Mouse (Mus musculus) erythroblast, embryonic 14.5 days (primary cell): ENCODE measurements around the gene Gm11983.

Source experiments
- GATA1 ChIP-seq: IDR thresholded peaks from 2 replicates; pipeline ENCODE4 v1.6.1; 2012; ENCODE audit warnings: low read length, inconsistent platforms, mixed read lengths
- TAL1 ChIP-seq: IDR thresholded peaks from 3 replicates; pipeline ENCODE4 v1.6.1; 2012; ENCODE audit warnings: low read length, inconsistent platforms, mixed read lengths

DNA sequence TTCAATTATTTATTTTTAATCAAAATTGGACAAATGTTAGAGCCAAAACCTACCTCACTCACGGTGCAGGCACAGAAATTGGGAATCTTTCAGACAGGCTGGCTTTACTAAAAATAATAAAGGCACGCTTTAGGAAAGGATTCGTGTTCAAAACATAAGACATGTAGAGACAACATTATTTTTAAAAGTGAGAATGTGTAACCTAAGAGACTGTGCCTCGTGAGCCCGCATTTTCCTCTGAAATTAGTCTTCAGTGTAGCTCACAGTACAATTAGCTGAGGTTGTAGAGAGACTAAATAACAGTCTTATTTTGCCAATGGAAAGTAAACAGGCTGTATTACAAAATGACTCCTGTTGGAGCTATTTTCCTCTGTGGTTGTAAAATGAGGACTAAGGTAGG, 4.7 kb upstream of the Gm11983 start:
- TF ChIP-seq TAL1 (no peak), GATA1 (no peak)
